Mouse (Mus musculus) MEL (cell line): ENCODE measurements around the gene Ubtf.

Experiments
- CHD1 ChIP-seq: IDR thresholded peaks from 2 replicates; pipeline ENCODE4 v1.6.1; 2012; ENCODE audit warnings: low read depth, mild to moderate bottlenecking, inconsistent platforms, low read length, improper control_type of control experiment
- CTCF ChIP-seq, 3 experiments: IDR thresholded peaks in 2 of 3; conservative IDR thresholded peaks in 1 of 3; 2 replicates each; pipeline ENCODE4 v1.5.1; 2011 to 2012; ENCODE audit warnings: low read length in 3 of 3, low read depth in 2 of 3, mild to moderate bottlenecking in 2 of 3, improper control_type of control experiment in 1 of 3, inconsistent platforms in 1 of 3, mixed read lengths in 1 of 3, moderate library complexity in 1 of 3; ENCODE audit not compliant: control insufficient read depth in 1 of 3, insufficient read depth in 1 of 3, poor library complexity in 1 of 3, severe bottlenecking in 1 of 3
- ELF1 ChIP-seq: IDR thresholded peaks from 2 replicates; pipeline ENCODE4 v1.6.1; 2014; ENCODE audit warnings: low read depth, mild to moderate bottlenecking, inconsistent platforms, low read length, improper control_type of control experiment, moderate library complexity
- EP300 ChIP-seq, 2 experiments: IDR thresholded peaks; 2 replicates each; pipeline ENCODE4 v1.6.1; 2011; ENCODE audit warnings: improper control_type of control experiment in 2 of 2, low read length in 2 of 2, low read depth in 1 of 2, mild to moderate bottlenecking in 1 of 2
- ETS1 ChIP-seq: IDR thresholded peaks from 2 replicates; pipeline ENCODE4 v1.6.1; 2012; ENCODE audit warnings: low read depth, mild to moderate bottlenecking, inconsistent platforms, low read length, improper control_type of control experiment, moderate library complexity
- GATA1 ChIP-seq: IDR thresholded peaks from 2 replicates; pipeline ENCODE4 v1.6.1; 2011; ENCODE audit warnings: low read depth, low read length, improper control_type of control experiment
- POLR2A ChIP-seq, 2 experiments: IDR thresholded peaks; 2 replicates each; pipeline ENCODE4 v1.6.1; 2011 to 2012; ENCODE audit warnings: low read length in 2 of 2, mild to moderate bottlenecking in 2 of 2, control low read depth in 1 of 2, improper control_type of control experiment in 1 of 2, low read depth in 1 of 2, moderate library complexity in 1 of 2; ENCODE audit not compliant: control insufficient read depth in 1 of 2, insufficient read depth in 1 of 2, poor library complexity in 1 of 2
- RAD21 ChIP-seq: IDR thresholded peaks from 2 replicates; pipeline ENCODE4 v1.6.1; 2011; ENCODE audit warnings: mild to moderate bottlenecking, low read depth, low read length, improper control_type of control experiment
- TAL1 ChIP-seq: IDR thresholded peaks from 2 replicates; pipeline ENCODE4 v1.6.1; 2012; ENCODE audit warnings: mild to moderate bottlenecking, inconsistent platforms, low read length, moderate library complexity, mixed read lengths
- ZNF384 ChIP-seq: IDR thresholded peaks from 2 replicates; pipeline ENCODE4 v1.6.1; 2012; ENCODE audit warnings: low read depth, mild to moderate bottlenecking, inconsistent platforms, low read length, improper control_type of control experiment

DNA sequence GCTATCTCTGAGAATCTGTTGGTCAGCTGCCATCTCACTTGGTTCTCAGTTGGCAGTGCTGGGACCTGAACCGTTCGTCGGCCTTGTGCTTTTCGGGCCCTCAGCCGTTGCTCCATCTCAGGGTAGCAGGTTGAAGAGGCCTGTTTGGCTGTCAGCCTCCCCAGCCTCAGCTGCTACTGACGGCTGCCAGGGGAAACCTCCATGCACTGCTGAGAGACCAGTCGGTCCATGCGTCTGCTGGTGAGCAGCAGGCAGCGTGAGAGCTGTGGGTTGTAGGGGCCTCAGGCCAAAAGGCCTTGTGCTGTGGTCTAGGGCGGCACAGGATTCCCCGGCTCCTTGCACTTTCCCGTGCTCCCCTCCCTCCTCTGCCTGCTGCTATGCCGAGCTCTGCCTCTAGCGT lies 53.7 kb downstream of the Ubtf start:
- TF ChIP-seq POLR2A (IDR thresholded peaks at IDR 0.05; ENCODE audit: control insufficient read depth in 1 of 2, insufficient read depth in 1 of 2, low read depth in 1 of 2, low read length in 2 of 2, poor library complexity in 1 of 2), result no peak
- TF ChIP-seq TAL1, result no peak
- TF ChIP-seq EP300 (IDR thresholded peaks at IDR 0.05; ENCODE audit: low read depth in 1 of 2, low read length in 2 of 2), result no peak
- TF ChIP-seq CTCF (IDR thresholded peaks at IDR 0.05 in 2 of 3, conservative IDR thresholded peaks at IDR 0.05 in 1 of 3; ENCODE audit: control insufficient read depth in 1 of 3, insufficient read depth in 1 of 3, low read depth in 2 of 3, low read length in 3 of 3, poor library complexity in 1 of 3, severe bottlenecking in 1 of 3), result no peak
- TF ChIP-seq RAD21, result no peak
- no peak for TF ChIP-seq ETS1
- no peak for TF ChIP-seq CHD1
- no peak for TF ChIP-seq ZNF384
- no peak for TF ChIP-seq ELF1
- TF ChIP-seq GATA1, result no peak
